Mouse (Mus musculus): ENCODE results near the gene Zmynd8.

Zmynd8 gene

GRCm38 (mm10) chr2:165898202-165899194 lies at the start of gene Zmynd8:
Gene Zmynd8 (minus strand): TSS chr2:165899016.
- no peak for DNase-seq (ENCODE audit: low spot score)

GRCm38 (mm10) chr2:165948007-165948406 lies 49.2 kb upstream of the Zmynd8 start:
- no peak for DNase-seq (ENCODE audit: low spot score)

- DNase-seq (ENCODE audit: low spot score) = no peak
Measured at GRCm38 (mm10) chr2:165946046-165946564, 47.3 kb upstream of the Zmynd8 start.

- no peak for DNase-seq (ENCODE audit: low spot score)
Measured at GRCm38 (mm10) chr2:165944576-165945351, 45.9 kb upstream of the Zmynd8 start.

- DNase-seq (ENCODE audit: low spot score) = no peak
Measured at GRCm38 (mm10) chr2:165943113-165943512, 44.3 kb upstream of the Zmynd8 start.

DNA sequence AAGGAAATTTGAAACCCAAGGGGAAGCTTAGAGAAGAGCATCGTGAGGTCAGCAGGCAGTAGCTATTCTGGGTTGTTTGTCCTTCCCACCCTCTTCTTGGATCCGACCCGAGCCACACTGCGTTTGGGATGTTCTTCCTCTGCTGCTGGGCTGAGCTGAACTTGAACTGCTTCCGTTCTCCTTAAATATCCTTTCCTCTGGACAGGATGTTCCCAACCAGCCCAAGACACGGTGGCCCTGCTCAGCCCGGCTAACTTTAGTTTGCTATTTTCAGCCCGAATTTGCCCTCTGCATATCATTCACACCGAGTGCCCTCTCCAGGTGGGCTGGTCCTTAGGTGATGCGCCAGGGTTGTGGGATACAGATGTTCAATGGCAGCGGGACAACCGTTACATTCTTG lies 37.3 kb upstream of the Zmynd8 start:
- no peak for DNase-seq (ENCODE audit: low spot score)

DNA sequence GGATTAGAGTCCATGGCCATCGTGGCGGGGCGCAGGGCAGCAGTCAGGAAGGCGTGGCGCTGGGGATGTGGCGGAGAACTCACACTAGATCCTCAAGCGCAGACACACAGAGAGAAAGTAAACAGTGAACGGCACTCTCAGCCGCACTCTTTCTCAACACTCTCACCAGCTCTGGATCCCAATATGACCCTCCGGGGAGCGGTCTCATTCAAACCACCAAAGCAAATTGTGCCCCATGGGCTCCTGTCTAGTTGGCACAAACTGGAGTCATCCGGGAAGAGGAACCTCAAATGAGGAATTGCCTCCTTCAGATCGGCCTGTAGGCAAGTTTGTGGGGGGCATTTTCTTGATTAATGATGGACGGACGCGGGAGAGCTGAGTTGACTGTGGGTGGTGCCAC lies 28.9 kb upstream of the Zmynd8 start:
- DNase-seq (ENCODE audit: low spot score) = no peak

DNA sequence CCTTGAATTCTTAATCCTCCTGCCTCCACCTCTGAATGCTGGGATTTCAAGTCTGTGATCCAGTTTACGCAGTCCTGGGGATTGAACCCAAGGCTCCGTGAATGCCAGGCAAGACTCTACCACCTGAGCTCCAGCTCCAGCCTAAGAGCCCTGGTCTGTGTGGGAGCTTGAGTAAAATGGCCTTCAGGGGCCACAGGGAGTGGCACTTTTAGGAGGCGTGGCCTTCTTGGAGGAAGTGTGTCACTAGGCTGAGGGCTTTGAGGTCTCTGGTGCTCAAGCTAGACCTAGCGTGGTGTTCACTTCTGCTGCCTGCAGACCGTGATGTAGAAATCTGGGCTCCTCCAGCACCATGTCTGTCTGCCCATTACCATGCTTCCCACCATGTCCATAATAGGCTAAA lies 27.4 kb upstream of the Zmynd8 start:
- DNase-seq (ENCODE audit: low spot score) = no peak

GRCm38 (mm10) chr2:165925144-165925543 lies 26.3 kb upstream of the Zmynd8 start:
- no peak for DNase-seq (ENCODE audit: low spot score)

DNA sequence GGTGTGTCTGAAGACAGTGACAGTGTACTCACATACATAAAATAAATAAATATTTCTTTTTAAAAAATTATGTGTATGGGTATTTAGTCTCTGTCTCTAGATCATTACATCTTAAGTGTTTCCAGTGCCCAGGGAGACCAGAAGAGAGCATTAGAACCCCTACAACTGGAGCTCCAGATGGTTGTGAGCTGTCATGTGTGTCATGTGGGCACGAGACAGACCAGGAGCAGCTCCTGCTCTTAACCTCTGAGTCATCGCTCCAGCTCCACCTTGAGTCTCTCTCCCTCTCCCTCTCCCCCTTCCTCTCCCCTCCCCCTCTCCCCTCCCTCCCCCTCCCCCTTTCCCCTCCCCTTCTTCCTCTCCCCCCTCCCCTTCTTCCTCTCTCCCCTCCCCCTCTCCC lies 25.9 kb upstream of the Zmynd8 start:
- no peak for DNase-seq (ENCODE audit: low spot score)

- DNase-seq (ENCODE audit: low spot score) = no peak
Measured at GRCm38 (mm10) chr2:165923715-165924114, 24.9 kb upstream of the Zmynd8 start.

- no peak for DNase-seq (ENCODE audit: low spot score)
Measured at GRCm38 (mm10) chr2:165922994-165923393, 24.2 kb upstream of the Zmynd8 start.

DNA sequence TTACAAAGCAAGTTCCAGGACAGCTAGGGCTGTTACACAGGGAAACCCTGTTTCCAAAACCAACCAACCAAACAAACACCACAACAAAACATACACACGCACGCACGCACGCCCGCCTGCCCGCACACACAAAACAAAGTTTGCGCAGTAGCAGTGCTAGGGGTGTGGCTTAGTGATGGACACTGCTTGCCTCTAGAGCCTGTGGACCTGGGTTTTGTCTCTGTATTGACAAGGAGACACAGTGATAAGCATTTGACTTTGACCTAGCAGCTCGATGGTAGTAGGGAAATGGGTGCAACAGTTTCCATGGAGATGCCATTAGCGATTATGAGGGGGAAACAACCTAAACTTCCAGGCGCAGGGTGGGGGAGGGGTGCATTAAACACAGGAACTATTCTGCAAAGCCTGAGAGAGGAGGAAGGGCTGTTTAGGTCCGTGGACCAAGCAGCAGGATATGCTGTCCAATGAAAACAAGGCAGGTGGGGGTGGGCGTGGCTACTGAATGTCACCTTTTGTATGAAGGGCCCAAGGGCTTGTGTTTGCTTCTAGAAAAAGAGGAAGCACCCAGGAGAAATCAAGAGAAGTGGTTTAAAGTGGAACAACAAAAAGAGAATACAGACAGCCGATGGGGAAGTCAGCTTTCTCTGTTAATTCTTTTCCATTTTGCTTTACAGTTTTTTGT lies 23.4 kb upstream of the Zmynd8 start:
- DNase-seq (ENCODE audit: low spot score) = no peak

- DNase-seq (ENCODE audit: low spot score) = peak; percentile 96
Measured at GRCm38 (mm10) chr2:165914298-165914697, 15.5 kb upstream of the Zmynd8 start.

GRCm38 (mm10) chr2:165913073-165913472 lies 14.3 kb upstream of the Zmynd8 start:
- no peak for DNase-seq (ENCODE audit: low spot score)

GRCm38 (mm10) chr2:165909731-165910130 lies 10.9 kb upstream of the Zmynd8 start:
- DNase-seq (ENCODE audit: low spot score) = no peak

- DNase-seq (ENCODE audit: low spot score) = no peak
Measured at GRCm38 (mm10) chr2:165907199-165907598, 8.4 kb upstream of the Zmynd8 start.

DNA sequence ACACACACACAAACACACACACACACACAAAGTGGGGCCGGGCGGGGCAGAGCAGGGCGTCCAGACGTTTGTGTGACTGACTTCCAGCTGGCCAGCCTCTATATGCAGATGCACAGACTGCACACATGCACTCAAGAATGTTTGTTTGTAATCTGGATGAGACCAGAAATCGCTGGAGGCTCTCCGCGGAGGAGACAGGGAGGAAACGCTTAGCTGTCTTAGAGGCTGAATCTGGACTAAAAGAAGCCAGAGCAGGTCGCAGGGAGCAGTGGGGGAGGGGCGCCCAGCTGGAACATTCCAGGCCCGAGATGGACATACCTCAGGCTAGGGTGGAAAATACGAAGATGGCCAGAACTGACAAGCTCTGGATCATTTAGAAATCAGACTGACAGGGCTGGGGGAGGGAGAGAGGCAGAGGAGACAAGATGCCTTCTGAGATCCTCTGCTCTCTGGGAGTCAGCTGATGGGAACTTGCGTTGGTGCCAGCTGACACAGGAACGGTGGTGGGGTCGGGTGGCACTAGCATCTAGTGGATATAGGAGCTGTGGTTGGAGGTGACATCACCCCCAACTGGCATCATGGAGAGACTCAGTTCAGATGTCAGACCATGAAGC lies 7.6 kb upstream of the Zmynd8 start:
- no peak for DNase-seq (ENCODE audit: low spot score)

DNA sequence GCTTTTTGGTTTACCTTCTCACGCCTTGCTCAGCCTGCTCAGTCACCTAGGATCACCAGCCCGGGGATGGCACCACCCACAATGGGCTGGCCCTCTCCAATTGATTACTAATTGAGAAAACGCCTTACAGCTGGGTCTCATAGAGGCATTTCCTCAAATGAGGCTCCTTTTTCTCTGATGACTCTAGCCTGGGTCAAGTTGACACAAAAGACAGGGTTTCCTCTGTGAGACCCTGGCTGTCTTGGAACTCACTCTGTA lies 2.2 kb upstream of the Zmynd8 start:
- no peak for DNase-seq (ENCODE audit: low spot score)

- DNase-seq (ENCODE audit: low spot score) = peak; percentile 27
Measured at GRCm38 (mm10) chr2:165900351-165901126, 1.7 kb upstream of the Zmynd8 start.

- no peak for DNase-seq (ENCODE audit: low spot score)
Measured at GRCm38 (mm10) chr2:165899923-165900322, 1.1 kb upstream of the Zmynd8 start.
